Mouse (Mus musculus) erythroblast, embryonic 14.5 days (primary cell): ENCODE measurements around the gene Cse1l.

Experiments used
- GATA1 ChIP-seq: IDR thresholded peaks from 2 replicates; pipeline ENCODE4 v1.6.1; 2012; ENCODE audit warnings: low read length, inconsistent platforms, mixed read lengths
- TAL1 ChIP-seq: IDR thresholded peaks from 3 replicates; pipeline ENCODE4 v1.6.1; 2012; ENCODE audit warnings: low read length, inconsistent platforms, mixed read lengths

- TF ChIP-seq GATA1 (no peak), TAL1 (no peak)
These were observed 30.3 kb downstream of the Cse1l start for GRCm38 (mm10) chr2:166936166-166936565.
